Mouse (Mus musculus): ENCODE measurements around the gene Zdhhc25. TPM values are rescaled to one million over a fixed set of nuclear protein-coding genes. Genes with fewer than 3 reads are reported as not detected.

The Zdhhc25 gene
- total RNA-seq, 2 experiments from 2014 or later: not detected

DNA sequence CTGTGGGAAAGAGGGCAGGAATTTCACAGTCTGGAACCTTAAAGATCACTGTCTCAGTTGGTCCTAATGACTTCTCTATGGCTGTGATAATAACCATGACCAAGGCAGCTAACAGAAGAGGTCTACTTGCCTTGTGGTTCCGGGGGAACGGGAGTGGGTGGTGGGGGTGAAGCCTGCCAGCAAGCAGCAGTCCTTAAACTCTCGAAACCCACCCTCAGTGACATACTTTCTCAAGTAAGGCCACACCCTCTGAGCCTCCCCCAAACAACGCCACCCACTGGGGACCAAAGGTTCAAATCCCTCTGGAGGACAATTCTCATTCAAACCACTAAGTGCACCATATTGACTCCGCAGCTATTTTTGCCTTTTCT, 5.3 kb downstream of the Zdhhc25 start:
- no peak for TF ChIP-seq CTCF (IDR thresholded peaks at IDR 0.05)
- intact Hi-C loops (cut with DNase I): no loop called here
- Histone ChIP-seq H3K27ac (no peak overlapping the region), H3K4me3 (no peak overlapping the region)
- no peak for DNase-seq

DNA sequence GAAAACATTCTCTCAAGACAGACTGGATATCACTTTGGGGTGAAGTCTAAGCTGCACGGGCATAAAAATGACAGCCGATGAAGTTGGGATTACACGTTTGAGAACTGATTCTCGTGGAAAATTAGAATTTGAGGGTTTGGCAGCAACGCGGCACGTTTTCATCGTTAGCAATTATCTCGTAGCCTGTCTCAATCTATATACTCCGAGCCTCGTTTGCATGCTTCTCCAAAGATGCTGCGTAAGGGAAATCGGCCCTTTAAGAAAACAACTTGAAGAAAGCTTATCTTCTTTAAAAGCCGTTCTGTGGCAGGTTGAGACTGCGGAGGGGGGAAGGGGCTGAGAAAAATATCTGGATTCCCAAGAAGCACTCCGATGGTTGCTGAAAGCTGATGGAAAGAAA, 17.0 kb downstream of the Zdhhc25 start:
- H3K4me3 ChIP-seq: no peak overlapping the region
- DNase-seq: no peak
- no peak overlapping the region for H3K27ac ChIP-seq
- no peak for TF ChIP-seq CTCF (IDR thresholded peaks at IDR 0.05)
- intact Hi-C loops (cut with DNase I): no loop called here

DNA sequence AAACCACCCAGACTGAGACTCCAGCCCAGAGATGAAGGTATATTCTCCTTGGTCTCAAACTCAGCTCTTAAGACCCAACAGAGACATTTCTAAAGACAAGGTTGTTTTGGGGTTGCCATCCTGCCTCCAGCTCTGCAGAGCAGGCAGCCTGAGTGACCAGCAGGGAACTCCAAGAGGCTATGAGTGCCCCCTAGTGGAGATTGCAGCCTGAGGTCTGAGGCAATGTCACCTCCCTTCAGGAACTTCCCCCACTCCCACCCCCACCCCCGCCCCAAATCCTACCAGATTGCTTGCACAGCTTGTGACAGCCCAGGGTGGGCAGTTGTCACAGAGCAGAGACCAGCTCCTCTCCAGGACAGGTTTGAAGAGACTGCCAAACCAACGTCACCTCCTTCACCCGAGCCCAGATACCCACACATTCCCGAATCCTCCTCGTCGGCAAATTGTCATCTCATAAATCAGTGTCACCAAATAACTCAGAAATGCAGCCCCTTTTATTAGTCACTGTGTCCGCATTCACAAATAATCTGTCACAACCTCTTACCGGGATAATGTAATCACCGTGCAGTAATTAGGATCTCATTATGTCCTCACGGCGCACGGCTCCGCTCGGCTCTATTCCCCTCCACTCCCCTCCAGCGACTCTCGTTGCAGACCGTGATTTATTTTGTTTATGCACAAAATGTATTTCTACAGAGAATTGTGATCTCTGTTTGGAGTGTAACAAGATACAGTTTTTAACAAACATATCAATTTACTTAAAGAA, 18.1 kb downstream of the Zdhhc25 start:
- intact Hi-C loops (cut with DNase I): no loop called here
- DNase-seq: no peak
- peak; percentile 36 for TF ChIP-seq CTCF (IDR thresholded peaks at IDR 0.05)
- Histone ChIP-seq H3K4me3 (no peak overlapping the region), H3K27ac (no peak overlapping the region)

DNA sequence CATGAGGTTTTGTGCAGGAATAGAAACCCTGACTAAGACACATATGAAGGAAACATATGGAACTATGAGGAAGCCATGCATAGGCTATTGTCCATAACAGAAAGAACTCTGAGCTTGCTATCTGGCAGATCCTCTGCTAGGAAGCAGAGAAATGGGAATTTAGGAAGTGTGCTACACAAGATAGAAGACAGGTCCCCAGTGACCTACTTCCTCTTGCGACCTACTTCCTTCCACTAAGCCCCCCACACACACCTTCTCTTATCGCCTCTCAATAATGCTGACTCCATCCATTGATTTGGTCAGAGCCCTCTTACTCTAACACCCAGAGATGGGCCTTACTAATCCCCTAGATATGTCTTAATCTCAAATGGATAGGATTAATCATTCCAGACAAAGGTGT, 19.9 kb downstream of the Zdhhc25 start:
- TF ChIP-seq CTCF (IDR thresholded peaks at IDR 0.05): no peak
- DNase-seq: no peak
- Histone ChIP-seq H3K4me3 (no peak overlapping the region), H3K27ac (no peak overlapping the region)
- intact Hi-C loops (cut with DNase I): no loop called here

DNA sequence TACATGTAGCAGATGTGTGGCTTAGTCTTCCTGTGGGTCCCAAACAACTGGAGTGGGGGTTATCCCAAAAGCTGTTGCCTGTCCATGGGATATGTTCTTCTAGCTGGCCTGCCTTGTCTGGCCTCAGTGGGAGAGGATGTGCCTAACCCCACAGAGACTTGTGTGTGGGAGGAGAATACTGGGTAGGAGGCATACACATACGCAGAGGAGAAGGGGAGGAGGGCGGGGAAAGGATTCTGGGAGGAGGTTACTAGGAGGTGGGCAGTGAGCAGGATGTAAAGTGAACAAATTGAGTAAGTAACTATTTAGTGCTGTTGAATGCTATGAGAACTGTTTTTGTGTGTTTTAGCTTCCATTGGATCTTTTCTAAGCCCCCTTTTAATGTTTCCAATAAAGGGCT, 23.8 kb downstream of the Zdhhc25 start:
- no peak for TF ChIP-seq CTCF (IDR thresholded peaks at IDR 0.05)
- intact Hi-C loops (cut with DNase I): no loop called here
- Histone ChIP-seq H3K4me3 (no peak overlapping the region), H3K27ac (no peak overlapping the region)
- DNase-seq: no peak

DNA sequence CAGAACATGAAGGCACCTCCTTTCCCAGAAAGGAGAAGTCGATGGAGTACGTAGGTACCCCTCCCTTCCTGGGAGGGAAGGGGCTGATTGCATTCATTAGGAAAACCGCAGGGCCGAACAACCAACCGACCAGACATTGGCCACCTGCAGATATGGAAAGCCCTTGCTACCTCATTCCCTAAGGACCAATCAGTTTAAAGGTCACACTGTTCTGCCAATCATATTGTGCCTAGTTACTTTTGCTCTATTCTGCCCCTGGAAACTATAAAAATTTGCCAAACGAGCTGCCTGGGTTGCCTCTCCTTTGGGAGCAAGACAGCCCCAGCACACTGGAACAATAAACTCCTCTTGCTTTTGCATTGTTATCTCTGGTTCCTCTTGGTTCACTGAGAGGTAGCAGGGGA, 24.8 kb downstream of the Zdhhc25 start:
- no peak overlapping the region for H3K4me3 ChIP-seq
- intact Hi-C loops (cut with DNase I): no loop called here
- H3K27ac ChIP-seq: no peak overlapping the region
- TF ChIP-seq CTCF (IDR thresholded peaks at IDR 0.05): no peak
- no peak for DNase-seq

DNA sequence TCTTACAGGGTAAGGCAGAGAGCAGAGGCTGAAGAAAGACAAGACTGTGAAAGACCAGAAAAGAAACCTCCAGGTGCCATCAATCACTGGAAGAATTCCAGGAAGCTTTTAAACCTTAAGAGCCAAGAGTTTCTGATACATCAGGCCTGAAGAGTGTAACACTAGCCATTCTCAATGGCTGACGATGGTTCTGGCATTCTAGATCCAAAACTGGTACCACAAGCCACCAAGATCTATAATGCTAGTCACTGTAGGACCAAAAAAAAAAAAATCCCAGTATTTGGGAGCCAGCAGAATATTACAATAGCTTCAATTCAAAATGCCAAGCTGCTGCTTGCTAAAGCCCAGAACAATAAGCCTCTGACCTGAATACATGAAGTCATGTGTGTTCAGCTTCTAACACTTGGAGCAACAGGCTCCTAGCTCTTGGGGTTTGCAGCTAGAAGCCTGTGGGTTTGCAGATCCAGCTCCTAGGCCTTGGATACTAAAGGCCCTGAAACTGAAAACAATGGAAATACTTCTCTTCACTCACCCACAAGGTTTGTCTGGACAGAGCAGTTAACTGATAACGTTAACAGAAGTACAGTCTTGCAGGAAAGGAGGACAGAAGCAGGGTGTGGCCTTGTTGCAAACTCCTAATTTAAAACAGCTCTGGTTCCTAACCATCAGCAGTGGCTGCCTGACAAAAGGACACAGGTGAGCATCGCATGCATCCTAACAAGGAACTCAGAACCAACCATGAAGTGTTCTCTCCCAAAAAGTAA, 25.4 kb downstream of the Zdhhc25 start:
- DNase-seq: no peak
- intact Hi-C loops (cut with DNase I): no loop called here
- Histone ChIP-seq H3K4me3 (no peak overlapping the region), H3K27ac (no peak overlapping the region)
- no peak for TF ChIP-seq CTCF (IDR thresholded peaks at IDR 0.05)

DNA sequence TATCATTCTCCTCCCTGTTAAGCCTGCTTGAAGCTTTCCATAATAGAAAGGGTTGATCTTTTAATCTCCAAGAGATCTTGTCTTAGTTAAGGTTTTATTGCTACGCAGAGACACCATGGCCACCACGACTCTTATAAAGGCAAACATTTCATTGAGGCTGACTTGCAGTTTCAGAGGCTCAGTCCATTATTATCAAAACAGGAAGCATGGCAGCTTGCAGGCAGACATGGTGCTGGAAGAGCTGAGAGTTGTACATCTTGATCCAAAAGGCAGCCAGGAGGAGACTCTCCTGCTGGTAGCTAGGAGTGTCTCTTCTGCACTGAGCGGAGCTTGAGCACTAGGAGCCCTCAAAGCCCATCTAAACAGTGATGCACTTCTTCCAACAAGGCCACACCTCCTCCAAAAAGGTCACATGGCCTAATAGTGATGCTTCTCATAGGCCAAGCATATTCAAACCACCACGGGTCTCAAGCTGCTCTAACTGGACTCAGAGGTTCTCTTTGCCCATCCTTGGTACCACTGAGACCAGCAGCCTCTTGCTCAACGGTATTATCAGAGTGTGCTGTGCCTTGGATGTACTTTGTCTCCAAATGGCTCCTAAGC, 26.9 kb downstream of the Zdhhc25 start:
- TF ChIP-seq CTCF (IDR thresholded peaks at IDR 0.05): no peak
- intact Hi-C loops (cut with DNase I): no loop called here
- DNase-seq: no peak
- no peak overlapping the region for H3K27ac ChIP-seq
- no peak overlapping the region for H3K4me3 ChIP-seq

DNA sequence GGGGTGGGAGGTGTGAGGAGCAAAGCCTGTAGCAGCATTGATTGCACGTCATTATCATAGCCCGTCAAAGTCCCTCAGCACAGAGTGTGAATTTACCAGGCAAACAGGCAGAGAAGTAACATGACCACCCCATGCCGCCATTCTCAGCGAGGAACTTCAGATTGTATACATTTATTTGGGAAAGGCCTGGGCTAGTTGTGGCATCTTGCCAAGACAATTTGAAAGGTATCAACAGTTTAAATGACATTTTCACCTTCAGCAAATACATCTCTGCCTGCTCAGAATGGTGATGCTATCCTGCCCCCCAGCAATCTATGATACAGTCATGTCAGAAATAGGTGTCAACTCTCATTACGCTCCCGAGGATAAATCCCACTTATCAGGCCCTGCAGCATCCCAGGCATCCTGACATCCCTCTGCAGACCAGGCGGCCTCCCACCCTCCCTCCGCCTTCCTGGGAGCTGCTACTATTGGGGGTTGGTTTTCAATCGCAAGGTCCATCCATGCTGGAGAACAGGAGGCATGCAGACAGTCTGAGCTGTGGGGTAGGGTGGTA, 28.8 kb downstream of the Zdhhc25 start:
- Histone ChIP-seq H3K4me3 (no peak overlapping the region), H3K27ac (no peak overlapping the region)
- no peak for TF ChIP-seq CTCF (IDR thresholded peaks at IDR 0.05)
- intact Hi-C loops (cut with DNase I): no loop called here
- DNase-seq: no peak

DNA sequence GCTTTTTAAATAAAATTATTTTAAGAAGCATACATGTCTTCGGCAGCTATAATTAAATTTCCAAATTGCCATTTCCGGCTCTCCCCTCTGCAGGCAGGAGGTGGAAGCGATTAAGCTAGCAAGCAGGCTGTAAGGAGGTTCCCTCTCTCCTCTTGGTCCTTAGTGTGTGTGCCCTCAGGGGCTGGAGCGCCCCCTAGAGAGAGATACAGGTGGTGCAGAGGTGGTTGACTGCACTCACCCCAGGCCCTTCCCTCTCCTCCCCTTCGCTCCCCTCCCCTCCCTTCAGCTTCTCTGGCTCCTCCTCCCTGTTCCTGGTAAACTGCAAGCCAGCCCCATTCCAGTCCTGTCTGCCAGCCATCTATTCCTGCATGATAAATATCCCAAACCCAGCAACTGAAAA, 35.1 kb downstream of the Zdhhc25 start:
- intact Hi-C loops (cut with DNase I): no loop called here
- no peak for DNase-seq
- Histone ChIP-seq H3K4me3 (no peak overlapping the region), H3K27ac (no peak overlapping the region)
- peak; percentile 5; the same call in 1 of the 2 replicates for TF ChIP-seq CTCF (IDR thresholded peaks at IDR 0.05)

DNA sequence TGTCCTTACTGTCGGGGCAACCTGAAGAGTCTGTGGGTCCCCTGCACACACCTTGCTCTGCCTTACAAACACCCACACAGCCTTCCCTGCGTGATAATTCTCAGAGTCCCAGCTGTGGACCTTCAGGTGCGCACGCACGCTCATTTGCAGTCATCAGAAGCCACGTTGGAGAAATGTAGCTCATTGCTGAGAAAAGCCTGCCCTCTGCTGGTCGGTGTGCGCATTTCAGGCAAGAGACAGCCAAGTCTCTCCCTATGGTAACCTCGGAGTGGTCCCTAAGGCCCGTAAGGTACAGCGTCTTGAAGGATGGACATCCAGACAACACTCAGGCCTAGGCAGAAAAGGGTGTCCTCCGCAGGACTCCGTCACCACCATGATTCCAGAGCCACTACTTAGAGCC, 50.9 kb downstream of the Zdhhc25 start:
- DNase-seq: peak; percentile 58
- intact Hi-C loops (cut with DNase I): no loop called here
- Histone ChIP-seq H3K27ac (no peak overlapping the region), H3K4me3 (no peak overlapping the region)
- TF ChIP-seq CTCF (IDR thresholded peaks at IDR 0.05): peak; percentile 82

Other genes with a start within 250 kb of the Zdhhc25 start
- gene Brd1, start 133.9 kb downstream of the Zdhhc25 start, total RNA-seq (2021): 10 to 100 TPM; 25.0 to 25.4 TPM
- 10 to 100 TPM; 14.1 to 15.8 TPM for gene Zbed4, start 151.4 kb downstream of the Zdhhc25 start, total RNA-seq (2021)
- gene Alg12, start 219.0 kb downstream of the Zdhhc25 start, total RNA-seq (2021): 1 to 10 TPM; 3.9 to 6.6 TPM
- 10 to 100 TPM in 1 of 2 experiments, 1 to 10 TPM in 1; 8.1 to 11.6 TPM for gene Creld2, start 219.3 kb downstream of the Zdhhc25 start, total RNA-seq (2021)